Mouse (Mus musculus) MEL (cell line): ENCODE data around the gene AC109138.7. TPM values are rescaled to one million over a fixed set of nuclear protein-coding genes. Genes with fewer than 3 reads are reported as not detected.
A peak's percentile ranks its signal among the peaks of the same experiment; 100 is the strongest.

Source experiments
- DNase-seq: peaks from one replicate; pipeline ENCODE4 v3.0.0; 2011; ENCODE audit warnings: low read depth, low spot score
- H3K27ac ChIP-seq: 2 replicates; pipeline ENCODE4 v1.5.1; 2012; ENCODE audit warnings: low read depth, mild to moderate bottlenecking, control low read depth, low read length, moderate library complexity; ENCODE audit not compliant: control insufficient read depth
- H3K27me3 ChIP-seq, 2 experiments: fragments of 150-350 bp in 1 of 2; sonication (generic) in 1 of 2; 2 replicates each; pipeline ENCODE4 v1.6.1; 2012; ENCODE audit warnings: low read length in 2 of 2, mild to moderate bottlenecking in 2 of 2, improper control_type of control experiment in 1 of 2, moderate library complexity in 1 of 2; ENCODE audit not compliant: insufficient read depth in 2 of 2, control insufficient read depth in 1 of 2
- H3K36me3 ChIP-seq, 2 experiments: 2 replicates each; pipeline ENCODE4 v1.6.1; 2012 to 2014; ENCODE audit warnings: low read length in 2 of 2, improper control_type of control experiment in 1 of 2, inconsistent platforms in 1 of 2, mild to moderate bottlenecking in 1 of 2; ENCODE audit not compliant: insufficient read depth in 2 of 2, control insufficient read depth in 1 of 2
- H3K4me1 ChIP-seq, 2 experiments: fragments of 150-350 bp in 1 of 2; sonication (generic) in 1 of 2; 2 replicates each; pipeline ENCODE4 v1.6.1; 2012; ENCODE audit warnings: low read length in 2 of 2, improper control_type of control experiment in 1 of 2, mild to moderate bottlenecking in 1 of 2; ENCODE audit not compliant: insufficient read depth in 2 of 2, control insufficient read depth in 1 of 2
- H3K4me3 ChIP-seq, 2 experiments: fragments of 150-350 bp in 1 of 2; sonication (generic) in 1 of 2; 2 replicates each; pipeline ENCODE4 v1.5.1; 2012; ENCODE audit warnings: low read depth in 2 of 2, low read length in 2 of 2, mild to moderate bottlenecking in 2 of 2, moderate library complexity in 2 of 2, control low read depth in 1 of 2, improper control_type of control experiment in 1 of 2; ENCODE audit not compliant: control insufficient read depth in 1 of 2, insufficient read depth in 1 of 2
- H3K79me2 ChIP-seq: 2 replicates; pipeline ENCODE4 v1.6.1; 2012; ENCODE audit warnings: mild to moderate bottlenecking, low read length, moderate library complexity; ENCODE audit not compliant: control insufficient read depth, poor library complexity, insufficient read depth
- H3K9ac ChIP-seq: 2 replicates; pipeline ENCODE4 v1.6.1; 2012; ENCODE audit warnings: low read depth, mild to moderate bottlenecking, control low read depth, low read length, moderate library complexity; ENCODE audit not compliant: control insufficient read depth, poor library complexity, severe bottlenecking
- H3K9me3 ChIP-seq: fragments of 150-350 bp; sonication (generic); replicated peaks from 2 replicates; pipeline ENCODE4 v1.6.1; 2012; ENCODE audit warnings: mild to moderate bottlenecking, low read length, improper control_type of control experiment, moderate library complexity; ENCODE audit not compliant: insufficient read depth
- CHD1 ChIP-seq: IDR thresholded peaks from 2 replicates; pipeline ENCODE4 v1.6.1; 2012; ENCODE audit warnings: low read depth, mild to moderate bottlenecking, inconsistent platforms, low read length, improper control_type of control experiment
- CHD2 ChIP-seq: IDR thresholded peaks from 2 replicates; pipeline ENCODE4 v1.6.1; 2011; ENCODE audit warnings: low read length, improper control_type of control experiment
- E2F4 ChIP-seq: IDR thresholded peaks from 2 replicates; pipeline ENCODE4 v1.6.1; 2011; ENCODE audit warnings: low read depth, low read length, improper control_type of control experiment, borderline replicate concordance
- ELF1 ChIP-seq: IDR thresholded peaks from 2 replicates; pipeline ENCODE4 v1.6.1; 2014; ENCODE audit warnings: low read depth, mild to moderate bottlenecking, inconsistent platforms, low read length, improper control_type of control experiment, moderate library complexity
- GABPA ChIP-seq: IDR thresholded peaks from 2 replicates; pipeline ENCODE4 v1.6.1; 2012; ENCODE audit warnings: low read depth, mild to moderate bottlenecking, inconsistent platforms, low read length, improper control_type of control experiment, moderate library complexity
- HCFC1 ChIP-seq: IDR thresholded peaks from 2 replicates; pipeline ENCODE4 v1.6.1; 2012; ENCODE audit warnings: low read depth, mild to moderate bottlenecking, inconsistent platforms, low read length, improper control_type of control experiment, moderate library complexity
- JUND ChIP-seq: IDR thresholded peaks from 2 replicates; pipeline ENCODE4 v1.6.1; 2011; ENCODE audit warnings: low read depth, mild to moderate bottlenecking, improper control_type of control experiment, low read length
- MAFK ChIP-seq: IDR thresholded peaks from 2 replicates; pipeline ENCODE4 v1.6.1; 2011; ENCODE audit warnings: low read depth, mild to moderate bottlenecking, low read length, improper control_type of control experiment, borderline replicate concordance
- MAX ChIP-seq: IDR thresholded peaks from 2 replicates; pipeline ENCODE4 v1.6.1; 2011; ENCODE audit warnings: low read length, improper control_type of control experiment
- MAZ ChIP-seq: IDR thresholded peaks from 2 replicates; pipeline ENCODE4 v1.6.1; 2012; ENCODE audit warnings: low read depth, mild to moderate bottlenecking, inconsistent platforms, low read length, improper control_type of control experiment
- MXI1 ChIP-seq: IDR thresholded peaks from 2 replicates; pipeline ENCODE4 v1.6.1; 2011; ENCODE audit warnings: mild to moderate bottlenecking, low read depth, low read length, improper control_type of control experiment
- MYB ChIP-seq: IDR thresholded peaks from 2 replicates; pipeline ENCODE4 v1.6.1; 2011; ENCODE audit warnings: mild to moderate bottlenecking, low read depth, low read length, improper control_type of control experiment
- MYC ChIP-seq: IDR thresholded peaks from 2 replicates; pipeline ENCODE4 v1.6.1; 2011; ENCODE audit warnings: low read depth, mild to moderate bottlenecking, low read length, improper control_type of control experiment, moderate library complexity
- NELFE ChIP-seq: IDR thresholded peaks from 2 replicates; pipeline ENCODE4 v1.6.1; 2011; ENCODE audit warnings: low read depth, low read length, improper control_type of control experiment
- NRF1 ChIP-seq: IDR thresholded peaks from 2 replicates; pipeline ENCODE4 v1.6.1; 2014; ENCODE audit warnings: low read depth, mild to moderate bottlenecking, inconsistent platforms, low read length, improper control_type of control experiment, moderate library complexity; ENCODE audit not compliant: poor library complexity, insufficient read depth, severe bottlenecking
- POLR2A ChIP-seq, 2 experiments: IDR thresholded peaks; 2 replicates each; pipeline ENCODE4 v1.6.1; 2011 to 2012; ENCODE audit warnings: low read length in 2 of 2, mild to moderate bottlenecking in 2 of 2, control low read depth in 1 of 2, improper control_type of control experiment in 1 of 2, low read depth in 1 of 2, moderate library complexity in 1 of 2; ENCODE audit not compliant: control insufficient read depth in 1 of 2, insufficient read depth in 1 of 2, poor library complexity in 1 of 2
- POLR2AphosphoS2 ChIP-seq: IDR thresholded peaks from 2 replicates; pipeline ENCODE4 v1.6.1; 2011; ENCODE audit warnings: low read length, improper control_type of control experiment
- POLR2AphosphoS5 ChIP-seq: IDR thresholded peaks from 2 replicates; pipeline ENCODE4 v1.6.1; 2012; ENCODE audit warnings: low read depth, borderline replicate concordance, mild to moderate bottlenecking, inconsistent platforms, low read length, moderate library complexity, mixed read lengths
- RCOR1 ChIP-seq: IDR thresholded peaks from 2 replicates; pipeline ENCODE4 v1.6.1; 2012; ENCODE audit warnings: low read depth, mild to moderate bottlenecking, inconsistent platforms, low read length, improper control_type of control experiment
- SIN3A ChIP-seq: IDR thresholded peaks from 2 replicates; pipeline ENCODE4 v1.6.1; 2012; ENCODE audit warnings: low read length, improper control_type of control experiment, inconsistent platforms
- TAL1 ChIP-seq: IDR thresholded peaks from 2 replicates; pipeline ENCODE4 v1.6.1; 2012; ENCODE audit warnings: mild to moderate bottlenecking, inconsistent platforms, low read length, moderate library complexity, mixed read lengths
- UBTF ChIP-seq: IDR thresholded peaks from 2 replicates; pipeline ENCODE4 v1.6.1; 2012; ENCODE audit warnings: low read depth, mild to moderate bottlenecking, inconsistent platforms, low read length, improper control_type of control experiment, moderate library complexity, borderline replicate concordance; ENCODE audit not compliant: insufficient read depth
- ZC3H11A ChIP-seq: IDR thresholded peaks from 2 replicates; pipeline ENCODE4 v1.6.1; 2012; ENCODE audit warnings: low read depth, mild to moderate bottlenecking, inconsistent platforms, low read length, improper control_type of control experiment
- ZKSCAN1 ChIP-seq: IDR thresholded peaks from 2 replicates; pipeline ENCODE4 v1.6.1; 2012; ENCODE audit warnings: low read depth, mild to moderate bottlenecking, inconsistent platforms, low read length, improper control_type of control experiment, moderate library complexity
- ZMIZ1 ChIP-seq: IDR thresholded peaks from 2 replicates; pipeline ENCODE4 v1.6.1; 2012; ENCODE audit warnings: low read depth, mild to moderate bottlenecking, inconsistent platforms, low read length, improper control_type of control experiment, moderate library complexity
- polyA plus RNA-seq, 2 experiments: library from polyadenylated mRNA; stranded (reverse) in 1 of 2; unstranded in 1 of 2; fragments of >175 nt in 1 of 2; fragments of >200 nt in 1 of 2; gene quantifications; 2 replicates each; pipeline versions ENCODE4 v1.2.1 to v1.2.4; 2012; ENCODE audit warnings: low replicate concordance in 2 of 2, low read depth in 1 of 2; ENCODE audit not compliant: insufficient read length in 2 of 2, insufficient read depth in 1 of 2, missing spikeins in 1 of 2
- total RNA-seq: library from RNA; depleted of rRNA; stranded (reverse); fragments of 300-350 nt; gene quantifications from 2 replicates; pipeline ENCODE4 v1.2.3, GENCODE M21; 2012

Gene AC109138.7
- total and polyA plus RNA-seq, 3 experiments = not detected

GRCm38 (mm10) chr19:4268566-4269361 is 54.6 kb downstream of the AC109138.7 start, which contains the start of gene Ssh3:
TSS of gene Ssh3 (minus strand) at chr19:4269180.
- Histone ChIP-seq H3K79me2 (no peaks in the 10 kb centered on the region; the same call in 1 of the 2 replicates), H3K9ac (peak within 1 kb of the TSS; percentile 62), H3K9me3 (no peaks in the 10 kb centered on the region), H3K36me3 (no peaks in the 10 kb centered on the region), H3K4me3 (peak within 1 kb of the TSS; percentile 63 to 79), H3K27ac (no peak within 1 kb of the TSS), H3K27me3 (no peaks in the 10 kb centered on the region), H3K4me1 (peaks cover 3% of the 10 kb centered on the region in 2 experiments; a peak in 3 of 4 replicates)
- DNase-seq = peak; percentile 76
- TF ChIP-seq HCFC1 (peak; percentile 57), POLR2A (IDR thresholded peaks at IDR 0.05; ENCODE audit: control insufficient read depth in 1 of 2, insufficient read depth in 1 of 2, low read depth in 1 of 2, low read length in 2 of 2, poor library complexity in 1 of 2) (peak in 1 of 2 experiments; percentile 49; a peak in 1 of 4 replicates), MXI1 (peak; percentile 25; the same call in 1 of the 2 replicates), GABPA (no peak), POLR2AphosphoS5 (no peak), JUND (no peak), MAZ (peak; percentile 86; the same call in 1 of the 2 replicates), NRF1 (no peak), ZMIZ1 (no peak), ELF1 (peak; percentile 82), SIN3A (peak; percentile 75; the same call in 1 of the 2 replicates), MAX (no peak), POLR2AphosphoS2 (no peak)

- Histone ChIP-seq H3K4me3 (no peak overlapping the region), H3K4me1 (peaks cover 3% of the 10 kb centered on the region in 2 experiments; a peak in 3 of 4 replicates), H3K79me2 (no peaks in the 10 kb centered on the region; the same call in 1 of the 2 replicates), H3K9ac (no peak overlapping the region), H3K27ac (no peak overlapping the region), H3K36me3 (no peaks in the 10 kb centered on the region), H3K27me3 (no peaks in the 10 kb centered on the region), H3K9me3 (no peaks in the 10 kb centered on the region)
- no peak for DNase-seq
- no peak for TF ChIP-seq ZKSCAN1
- no peak for TF ChIP-seq E2F4
- TF ChIP-seq MYC = no peak
- no peak for TF ChIP-seq POLR2AphosphoS2
- TF ChIP-seq JUND = no peak
- no peak for TF ChIP-seq POLR2AphosphoS5
- TF ChIP-seq MXI1 = no peak
- TF ChIP-seq SIN3A = no peak
- TF ChIP-seq CHD2 = no peak
- TF ChIP-seq POLR2A (IDR thresholded peaks at IDR 0.05; ENCODE audit: control insufficient read depth in 1 of 2, insufficient read depth in 1 of 2, low read depth in 1 of 2, low read length in 2 of 2, poor library complexity in 1 of 2) = no peak
- TF ChIP-seq ELF1 = no peak
- no peak for TF ChIP-seq UBTF
- no peak for TF ChIP-seq TAL1
- TF ChIP-seq MAFK = no peak
- no peak for TF ChIP-seq ZC3H11A
- TF ChIP-seq MAZ = no peak
- no peak for TF ChIP-seq RCOR1
- TF ChIP-seq MYB = no peak
- no peak for TF ChIP-seq NELFE
- TF ChIP-seq CHD1 = no peak
Observed at GRCm38 (mm10) chr19:4270187-4270586, 56.0 kb downstream of the AC109138.7 start.
